Mouse (Mus musculus) neural tube, embryonic 14.5 days (tissue): Measurements from ENCODE around the gene Msmb. TPM values are rescaled to one million over a fixed set of nuclear protein-coding genes. Genes with fewer than 3 reads are reported as not detected.
"Not testable (repeated sequence)": the region's sequence is repeated elsewhere in the genome, so short reads cannot be mapped to it uniquely, and the experiment has no call there.

ENCODE experiments used
- ATAC-seq: fragments of 200-750 bp; cut with Nextera tagmentation; 2 replicates; pipeline ENCODE4 v1.8.0; 2017; ENCODE audit warnings: low read depth, mild to moderate bottlenecking, moderate TSS enrichment, moderate library complexity
- H3K27ac ChIP-seq: fragments of 300-500 bp; sonication (generic); 2 replicates; pipeline ENCODE4 v1.5.1; 2014; ENCODE audit warnings: low read depth, mild to moderate bottlenecking, control low read depth, low read length, moderate library complexity, mixed read lengths
- H3K27me3 ChIP-seq: fragments of 300-500 bp; sonication (generic); 2 replicates; pipeline ENCODE4 v1.6.1; 2014; ENCODE audit warnings: low read length; ENCODE audit not compliant: control insufficient read depth, insufficient read depth
- H3K36me3 ChIP-seq: fragments of 300-500 bp; sonication (generic); 2 replicates; pipeline ENCODE4 v1.6.1; 2014; ENCODE audit warnings: low read length, mixed read lengths; ENCODE audit not compliant: control insufficient read depth, insufficient read depth
- H3K4me1 ChIP-seq: fragments of 300-500 bp; sonication (generic); 2 replicates; pipeline ENCODE4 v1.6.1; 2014; ENCODE audit warnings: low read length; ENCODE audit not compliant: control insufficient read depth, insufficient read depth
- H3K4me2 ChIP-seq: fragments of 300-500 bp; sonication (generic); 2 replicates; pipeline ENCODE4 v1.6.1; 2014; ENCODE audit warnings: mild to moderate bottlenecking, low read depth, low read length, control low read depth
- H3K4me3 ChIP-seq: fragments of 300-500 bp; sonication (generic); 2 replicates; pipeline ENCODE4 v1.5.1; 2014; ENCODE audit warnings: low read depth, low read length, control low read depth, mixed read lengths
- H3K9ac ChIP-seq: fragments of 300-500 bp; sonication (generic); replicated peaks from 2 replicates; pipeline ENCODE4 v1.6.1; 2014; ENCODE audit warnings: low read depth, mild to moderate bottlenecking, control low read depth, low read length, mixed read lengths
- H3K9me3 ChIP-seq: fragments of 300-500 bp; sonication (generic); 2 replicates; pipeline ENCODE4 v1.6.1; 2016; ENCODE audit warnings: low read length; ENCODE audit not compliant: control insufficient read depth
- WGBS: fragments of 180-500 bp; shearing (Covaris S2); extraction: QIAGEN DNeasy Blood & Tissue Kit; methylation state at CpG from one replicate; pipeline ENCODE4 v1.1.7; 2014; 5-methylcytosine and 5-hydroxymethylcytosine counted together
- polyA plus RNA-seq: library from polyadenylated mRNA; unstranded; fragments of >200 nt; fragmentation: Nextera tagmentation; extraction: Ambion mirVana; gene quantifications from 2 replicates; pipeline ENCODE4 v1.2.1, GENCODE M21; 2014

Msmb gene
- polyA plus RNA-seq, 1 experiment from 2014 or later = not detected

- not testable (repeated sequence) for H3K4me1 ChIP-seq, H3K9me3 ChIP-seq, ATAC-seq, H3K27me3 ChIP-seq, H3K4me3 ChIP-seq, H3K9ac ChIP-seq, H3K27ac ChIP-seq, H3K4me2 ChIP-seq, H3K36me3 ChIP-seq
- WGBS = 82% methylated on average over 3 of the region's 3 CpGs
Observed at GRCm38 (mm10) chr14:32136467-32136866, 5.4 kb upstream of the Msmb start.

- Histone ChIP-seq H3K27me3 (no peaks in the 10 kb centered on the region), H3K4me1 (no peaks in the 10 kb centered on the region), H3K4me3 (no peak overlapping the region), H3K36me3 (no peaks in the 10 kb centered on the region), H3K4me2 (no peak overlapping the region), H3K27ac (no peak overlapping the region), H3K9me3 (no peaks in the 10 kb centered on the region), H3K9ac (no peak overlapping the region)
- WGBS = 87% methylated on average over 5 of the region's 5 CpGs
- ATAC-seq = no peak
Observed at GRCm38 (mm10) chr14:32140359-32140965, 1.4 kb upstream of the Msmb start.

GRCm38 (mm10) chr14:32144734-32145133, 2.9 kb downstream of the Msmb start:
- Histone ChIP-seq H3K9ac (no peak overlapping the region), H3K27me3 (no peaks in the 10 kb centered on the region), H3K4me3 (no peak overlapping the region), H3K27ac (no peak overlapping the region), H3K9me3 (peaks cover 4% of the 10 kb centered on the region; the same call in 1 of the 2 replicates), H3K4me1 (no peaks in the 10 kb centered on the region), H3K4me2 (no peak overlapping the region), H3K36me3 (no peaks in the 10 kb centered on the region)
- no peak for ATAC-seq

- H3K36me3 ChIP-seq = no peaks in the 10 kb centered on the region
- no peak overlapping the region for H3K9ac ChIP-seq
- no peaks in the 10 kb centered on the region for H3K4me1 ChIP-seq
- WGBS = 81% methylated on average over 4 of the region's 4 CpGs
- no peak overlapping the region for H3K27ac ChIP-seq
- no peak for ATAC-seq
- H3K4me2 ChIP-seq = no peak overlapping the region
- peaks cover 4% of the 10 kb centered on the region; the same call in 1 of the 2 replicates for H3K9me3 ChIP-seq
- no peak overlapping the region for H3K4me3 ChIP-seq
- H3K27me3 ChIP-seq = no peaks in the 10 kb centered on the region
Observed at GRCm38 (mm10) chr14:32145401-32145800, 3.6 kb downstream of the Msmb start.

GRCm38 (mm10) chr14:32145809-32146511, 4.1 kb downstream of the Msmb start:
- H3K27ac ChIP-seq = no peak overlapping the region
- no peaks in the 10 kb centered on the region for H3K36me3 ChIP-seq
- H3K9me3 ChIP-seq = peaks cover 4% of the 10 kb centered on the region; the same call in 1 of the 2 replicates
- H3K4me1 ChIP-seq = no peaks in the 10 kb centered on the region
- H3K27me3 ChIP-seq = no peaks in the 10 kb centered on the region
- H3K9ac ChIP-seq = no peak overlapping the region
- 85% methylated on average over 7 of the region's 7 CpGs for WGBS
- ATAC-seq = no peak
- H3K4me3 ChIP-seq = no peak overlapping the region
- H3K4me2 ChIP-seq = no peak overlapping the region

- no peak overlapping the region for H3K4me2 ChIP-seq
- no peak overlapping the region for H3K27ac ChIP-seq
- H3K9ac ChIP-seq = no peak overlapping the region
- peaks cover 4% of the 10 kb centered on the region; the same call in 1 of the 2 replicates for H3K9me3 ChIP-seq
- no peaks in the 10 kb centered on the region for H3K4me1 ChIP-seq
- 67% methylated on average over 2 of the region's 2 CpGs for WGBS
- no peak for ATAC-seq
- H3K27me3 ChIP-seq = no peaks in the 10 kb centered on the region
- no peak overlapping the region for H3K4me3 ChIP-seq
- H3K36me3 ChIP-seq = no peaks in the 10 kb centered on the region
Observed at GRCm38 (mm10) chr14:32146578-32146977, 4.8 kb downstream of the Msmb start.

GRCm38 (mm10) chr14:32150872-32151271, 9.0 kb downstream of the Msmb start:
- Histone ChIP-seq H3K9ac (no peak overlapping the region), H3K36me3 (no peaks in the 10 kb centered on the region), H3K4me3 (no peak overlapping the region), H3K9me3 (peaks cover 4% of the 10 kb centered on the region; the same call in 1 of the 2 replicates), H3K4me2 (no peak overlapping the region), H3K27ac (no peak overlapping the region), H3K27me3 (no peaks in the 10 kb centered on the region), H3K4me1 (no peaks in the 10 kb centered on the region)
- WGBS = 96% methylated on average over 2 of the region's 2 CpGs
- no peak for ATAC-seq

- no peak overlapping the region for H3K4me2 ChIP-seq
- H3K9me3 ChIP-seq = peaks cover 4% of the 10 kb centered on the region; the same call in 1 of the 2 replicates
- no peaks in the 10 kb centered on the region for H3K27me3 ChIP-seq
- no peaks in the 10 kb centered on the region for H3K4me1 ChIP-seq
- 92% methylated on average over 18 of the region's 18 CpGs for WGBS
- H3K4me3 ChIP-seq = no peak overlapping the region
- ATAC-seq = no peak
- H3K36me3 ChIP-seq = no peaks in the 10 kb centered on the region
- H3K27ac ChIP-seq = no peak overlapping the region
- H3K9ac ChIP-seq = no peak overlapping the region
Observed at GRCm38 (mm10) chr14:32152243-32152965, 10.6 kb downstream of the Msmb start.

- Histone ChIP-seq H3K4me3 (no peak overlapping the region), H3K4me1 (no peaks in the 10 kb centered on the region), H3K27ac (no peak overlapping the region), H3K36me3 (no peaks in the 10 kb centered on the region), H3K9ac (no peak overlapping the region), H3K4me2 (no peak overlapping the region), H3K27me3 (no peaks in the 10 kb centered on the region), H3K9me3 (no peaks in the 10 kb centered on the region)
- no peak for ATAC-seq
- WGBS = 92% methylated on average over 2 of the region's 2 CpGs
Observed at GRCm38 (mm10) chr14:32153156-32153555, 11.3 kb downstream of the Msmb start.
